Mouse (Mus musculus) embryonic facial prominence, embryonic 10.5 days (tissue): ENCODE results near the gene Gm28710. TPM values are rescaled to one million over a fixed set of nuclear protein-coding genes. Genes with fewer than 3 reads are reported as not detected.
A peak's percentile ranks its signal among the peaks of the same experiment; 100 is the strongest.

Experiments used
- DNase-seq: peaks from one replicate; pipeline ENCODE4 v3.0.0-alpha.2; 2017; ENCODE audit warnings: low spot score
- H3K27ac ChIP-seq: fragments of 300-500 bp; sonication (generic); replicated peaks from 2 replicates; pipeline ENCODE4 v1.5.1; 2016; ENCODE audit warnings: mild to moderate bottlenecking
- H3K27me3 ChIP-seq: fragments of 300-500 bp; sonication (generic); replicated peaks from 2 replicates; pipeline ENCODE4 v1.6.1; 2016; ENCODE audit warnings: low read depth, mild to moderate bottlenecking; ENCODE audit not compliant: poor library complexity, severe bottlenecking
- H3K36me3 ChIP-seq: fragments of 300-500 bp; sonication (generic); replicated peaks from 2 replicates; pipeline ENCODE4 v1.6.1; 2016; ENCODE audit warnings: mild to moderate bottlenecking, moderate library complexity
- H3K4me1 ChIP-seq: fragments of 300-500 bp; sonication (generic); 2 replicates; pipeline ENCODE4 v1.6.1; 2016
- H3K4me3 ChIP-seq: fragments of 300-500 bp; sonication (generic); 2 replicates; pipeline ENCODE4 v1.5.1; 2016; ENCODE audit warnings: mild to moderate bottlenecking, moderate library complexity
- H3K9me3 ChIP-seq: fragments of 300-500 bp; sonication (generic); 2 replicates; pipeline ENCODE4 v1.6.1; 2016; ENCODE audit warnings: mild to moderate bottlenecking
- WGBS: fragments of 180-500 bp; shearing (Covaris S2); methylation state at CpG from one replicate; pipeline ENCODE4 v1.1.7; 2016; 5-methylcytosine and 5-hydroxymethylcytosine counted together
- polyA plus RNA-seq: library from polyadenylated mRNA; unstranded; fragments of >200 nt; fragmentation: Nextera tagmentation; extraction: Ambion mirVana; gene quantifications from 2 replicates; pipeline ENCODE4 v1.2.1, GENCODE M21; 2016

Gm28710 gene
- 0.05 TPM in 1 of 2 replicates, not detected in the other for polyA plus RNA-seq

GRCm38 (mm10) chr5:16791243-16791860 lies at the start of gene Gm28710:
Gm28710 (plus strand) TSS chr5:16791810.
- Histone ChIP-seq H3K9me3 (no peaks in the 10 kb centered on the region), H3K4me3 (no peak within 1 kb of the TSS), H3K36me3 (no peaks in the 10 kb centered on the region), H3K27me3 (no peaks in the 10 kb centered on the region), H3K27ac (no peak within 1 kb of the TSS), H3K4me1 (no peaks in the 10 kb centered on the region)
- WGBS: 79% methylated on average over 4 of the region's 4 CpGs
- no peak for DNase-seq

GRCm38 (mm10) chr5:16777176-16777575 lies 14.4 kb upstream of the Gm28710 start:
- no peak overlapping the region for H3K27ac ChIP-seq
- H3K36me3 ChIP-seq: no peaks in the 10 kb centered on the region
- 0 out of 2 replicates have a peak, but pooled peaks cover 2% of the 10 kb centered on the region for H3K9me3 ChIP-seq
- no peak for DNase-seq
- no peaks in the 10 kb centered on the region for H3K27me3 ChIP-seq
- H3K4me3 ChIP-seq: no peak overlapping the region
- H3K4me1 ChIP-seq: peaks cover 6% of the 10 kb centered on the region; the same call in 1 of the 2 replicates
- WGBS: 79% methylated on average over 2 of the region's 2 CpGs

DNA sequence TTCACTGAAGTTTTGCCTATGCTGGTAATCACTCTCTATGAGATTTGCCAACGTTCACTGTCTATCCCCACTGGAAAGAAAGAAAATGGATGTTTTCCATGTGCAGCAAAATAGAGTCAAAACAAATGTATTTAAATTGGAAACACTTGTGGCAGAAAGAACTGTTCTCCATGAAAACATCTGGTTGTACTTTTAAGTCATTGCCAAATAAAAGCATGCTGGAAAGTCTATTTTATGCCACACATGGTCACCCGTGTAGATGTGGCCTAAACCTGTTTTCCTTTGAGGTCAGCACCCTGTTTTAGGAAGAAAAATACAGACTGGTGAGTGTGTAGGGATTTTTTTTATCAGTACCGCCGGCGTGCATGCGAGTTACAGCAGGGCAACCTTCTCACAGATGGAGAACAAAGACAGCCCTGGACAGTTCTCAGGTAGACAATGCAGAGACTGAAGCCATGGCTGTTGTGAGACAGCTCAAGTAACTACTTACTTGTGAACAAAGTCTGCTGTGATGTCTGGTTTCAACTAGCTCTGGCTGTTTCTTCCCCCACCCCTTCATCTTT lies 12.9 kb upstream of the Gm28710 start:
- 39% methylated on average over 6 of the region's 6 CpGs for WGBS
- peaks cover 6% of the 10 kb centered on the region; the same call in 1 of the 2 replicates for H3K4me1 ChIP-seq
- no peak overlapping the region for H3K4me3 ChIP-seq
- H3K27ac ChIP-seq: peak overlapping the region; percentile 76
- H3K9me3 ChIP-seq: no peaks in the 10 kb centered on the region
- H3K27me3 ChIP-seq: no peaks in the 10 kb centered on the region
- H3K36me3 ChIP-seq: no peaks in the 10 kb centered on the region
- peak; percentile 55 for DNase-seq

GRCm38 (mm10) chr5:16785627-16786026 lies 6.0 kb upstream of the Gm28710 start:
- no peaks in the 10 kb centered on the region for H3K9me3 ChIP-seq
- 89% methylated on average over 4 of the region's 4 CpGs for WGBS

DNA sequence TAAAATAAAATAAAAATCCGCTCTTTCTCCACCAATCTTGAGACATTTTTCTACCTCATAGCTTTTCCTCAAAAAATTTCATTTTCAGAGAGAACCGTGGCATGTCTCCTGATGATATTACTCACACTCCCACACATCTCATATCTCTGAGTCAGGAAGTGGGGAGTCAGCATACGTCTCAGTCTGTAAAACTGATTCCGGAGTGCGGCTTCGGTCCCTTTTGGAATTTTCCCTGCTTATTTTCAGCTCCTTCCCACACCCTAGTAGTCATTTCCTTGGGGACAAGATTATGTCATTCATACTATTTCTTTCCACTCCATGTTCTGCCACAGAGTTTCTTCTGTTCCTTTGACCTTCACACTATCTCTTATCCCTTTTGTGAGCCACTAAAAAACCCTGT lies 3.4 kb downstream of the Gm28710 start:
- Histone ChIP-seq H3K27me3 (no peaks in the 10 kb centered on the region), H3K9me3 (no peaks in the 10 kb centered on the region), H3K36me3 (no peaks in the 10 kb centered on the region), H3K27ac (no peak overlapping the region), H3K4me1 (no peaks in the 10 kb centered on the region), H3K4me3 (no peak overlapping the region)
- WGBS: 91% methylated on average over 6 of the region's 6 CpGs
- no peak for DNase-seq

More at GRCm38 (mm10) chr5:16785627-16786026, 6.0 kb upstream of the Gm28710 start:
- no peak for DNase-seq
- Histone ChIP-seq H3K36me3 (no peaks in the 10 kb centered on the region), H3K27ac (no peak overlapping the region), H3K4me3 (no peak overlapping the region), H3K4me1 (no peaks in the 10 kb centered on the region), H3K27me3 (no peaks in the 10 kb centered on the region)

DNA sequence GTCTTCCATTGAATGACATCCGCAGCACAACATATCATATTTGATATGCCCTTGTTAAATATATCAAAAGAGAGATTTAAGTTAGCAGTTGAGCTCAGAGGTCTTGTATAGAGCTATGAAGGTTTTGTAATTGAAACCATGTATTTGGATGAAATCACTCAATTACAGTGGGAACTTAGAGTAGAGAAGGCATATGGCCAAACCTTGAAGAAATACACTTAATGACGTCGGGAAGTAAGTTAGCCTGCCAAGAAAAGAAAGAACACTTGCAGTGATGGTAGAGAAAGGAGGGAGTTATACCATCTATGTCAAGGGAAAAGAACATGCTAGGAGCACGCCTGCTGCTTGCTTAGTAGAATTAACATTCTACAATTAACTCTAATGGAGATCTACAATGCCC lies 11.1 kb downstream of the Gm28710 start:
- no peak for DNase-seq
- WGBS: 81% methylated on average over 4 of the region's 4 CpGs
- no peak overlapping the region for H3K27ac ChIP-seq

GRCm38 (mm10) chr5:16838991-16839390 lies 47.4 kb downstream of the Gm28710 start:
- Histone ChIP-seq H3K4me3 (no peak overlapping the region), H3K9me3 (no peaks in the 10 kb centered on the region), H3K4me1 (no peaks in the 10 kb centered on the region), H3K27ac (no peak overlapping the region), H3K27me3 (no peaks in the 10 kb centered on the region), H3K36me3 (no peaks in the 10 kb centered on the region)
- no peak for DNase-seq

More for the DNA sequence above, 11.1 kb downstream of the Gm28710 start:
- Histone ChIP-seq H3K4me1 (no peaks in the 10 kb centered on the region), H3K36me3 (no peaks in the 10 kb centered on the region), H3K27me3 (no peaks in the 10 kb centered on the region), H3K4me3 (no peak overlapping the region), H3K9me3 (no peaks in the 10 kb centered on the region)

DNA sequence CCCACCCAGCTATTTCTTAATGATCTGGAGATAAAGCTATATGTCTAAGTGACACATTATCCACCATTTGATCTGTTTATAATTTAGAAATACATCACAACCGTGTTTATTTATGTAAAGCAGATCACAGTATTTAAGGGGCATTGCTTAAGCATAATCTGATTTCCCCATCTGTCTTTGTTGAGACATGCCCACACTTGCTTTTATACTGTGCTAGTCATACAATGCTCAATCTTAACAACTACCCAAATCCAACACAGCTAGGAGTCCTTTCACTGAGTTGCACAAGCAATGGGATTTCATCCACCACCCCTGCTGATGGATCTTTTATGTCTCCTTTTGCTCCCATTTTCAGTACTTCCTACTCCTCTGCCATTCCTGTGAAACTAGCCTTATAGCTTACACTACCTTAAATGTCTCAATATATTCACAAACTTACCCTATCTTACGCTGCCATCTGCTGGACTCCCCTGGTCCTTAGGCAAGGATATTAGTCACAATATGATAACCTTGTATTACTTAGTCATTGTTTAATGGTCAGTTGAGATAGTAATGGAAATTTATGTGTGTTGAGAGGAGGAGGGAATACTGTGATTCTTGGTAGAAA lies 77.8 kb downstream of the Gm28710 start:
- H3K36me3 ChIP-seq: no peaks in the 10 kb centered on the region
- no peak overlapping the region for H3K27ac ChIP-seq
- H3K27me3 ChIP-seq: no peaks in the 10 kb centered on the region
- H3K4me3 ChIP-seq: no peak overlapping the region
- H3K9me3 ChIP-seq: no peaks in the 10 kb centered on the region
- 65% methylated on average over 2 of the region's 2 CpGs for WGBS
- peaks cover 7% of the 10 kb centered on the region for H3K4me1 ChIP-seq
- peak; percentile 52 for DNase-seq

DNA sequence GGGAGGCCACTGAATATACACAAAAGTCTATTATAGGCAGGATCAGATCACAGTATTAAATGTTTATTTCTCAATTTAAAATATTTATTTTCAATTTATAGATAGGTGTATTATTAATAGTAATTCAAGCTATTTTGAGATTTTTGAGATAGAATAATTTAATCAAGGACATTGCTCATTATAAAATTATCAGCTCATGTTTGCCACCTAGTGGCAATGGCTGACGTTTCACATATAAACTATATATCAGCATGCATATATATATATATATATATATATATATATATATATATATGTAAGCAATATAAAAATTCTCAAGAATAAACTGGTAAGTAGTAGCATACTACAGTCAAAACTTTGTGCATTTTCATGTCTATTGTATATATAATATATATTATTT lies 102.6 kb downstream of the Gm28710 start:
- Histone ChIP-seq H3K36me3 (no peaks in the 10 kb centered on the region), H3K4me1 (no peaks in the 10 kb centered on the region), H3K4me3 (no peak overlapping the region), H3K27ac (no peak overlapping the region), H3K9me3 (no peaks in the 10 kb centered on the region), H3K27me3 (no peaks in the 10 kb centered on the region)
- DNase-seq: no peak
- whole genome bisulfite sequencing: 22% methylated on average over 1 of the region's 1 CpGs

GRCm38 (mm10) chr5:16919791-16920190 lies 128.2 kb downstream of the Gm28710 start:
- H3K4me3 ChIP-seq: no peak overlapping the region
- DNase-seq: no peak
- H3K4me1 ChIP-seq: no peaks in the 10 kb centered on the region
- H3K9me3 ChIP-seq: no peaks in the 10 kb centered on the region
- WGBS: 94% methylated on average over 8 of the region's 8 CpGs
- no peak overlapping the region for H3K27ac ChIP-seq
- H3K36me3 ChIP-seq: no peaks in the 10 kb centered on the region
- no peaks in the 10 kb centered on the region for H3K27me3 ChIP-seq

DNA sequence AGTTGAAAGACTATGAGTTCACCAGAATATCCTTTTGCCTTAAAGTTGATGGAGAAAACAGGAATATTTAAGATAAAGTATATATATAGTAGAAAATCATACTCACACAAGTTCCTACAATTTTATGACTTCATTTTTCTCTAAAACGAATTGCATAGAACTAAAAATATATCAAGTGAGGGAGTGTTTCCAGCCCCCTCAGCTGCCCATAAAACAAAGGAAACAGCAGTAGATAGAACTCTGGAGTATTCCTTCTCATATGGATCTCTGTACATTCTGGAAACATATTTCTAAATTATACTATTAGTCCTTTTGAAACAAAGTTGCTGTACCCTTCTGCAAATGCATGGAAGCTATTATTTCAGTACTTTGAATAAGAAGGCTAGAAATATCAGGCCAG lies 130.9 kb downstream of the Gm28710 start:
- no peak overlapping the region for H3K4me3 ChIP-seq
- 77% methylated on average over 1 of the region's 1 CpGs for WGBS

More for the DNA sequence above, 130.9 kb downstream of the Gm28710 start:
- Histone ChIP-seq H3K9me3 (no peaks in the 10 kb centered on the region), H3K27me3 (no peaks in the 10 kb centered on the region), H3K4me1 (no peaks in the 10 kb centered on the region), H3K36me3 (no peaks in the 10 kb centered on the region), H3K27ac (no peak overlapping the region)
- DNase-seq: no peak
